Mouse (Mus musculus) gastrocnemius, postnatal 14 days (tissue): ENCODE results near the gene Hnrnpl. TPM values are rescaled to one million over a fixed set of nuclear protein-coding genes. Genes with fewer than 3 reads are reported as not detected.

Experiments used
- DNase-seq: peaks from one replicate; pipeline ENCODE4 v3.0.0; 2021; ENCODE audit warnings: mixed read lengths
- intact Hi-C: fragments of 180-260 bp; cut with DNase I; formaldehyde crosslinking; loops from one replicate; pipeline ENCODE4 v1.15.1; 2025; ENCODE audit warnings: low total_unique reads
- total RNA-seq, 2 experiments: library from RNA; stranded (reverse); gene quantifications; 2 replicates each; pipeline ENCODE4 v1.2.3; 2021

Gene Hnrnpl
- total RNA-seq, 2 experiments from 2014 or later, result 158 to 189 TPM

GRCm38 (mm10) chr7:28788307-28789195 is 19.8 kb upstream of the Hnrnpl start, which contains the start of gene Rinl:
TSS of gene Rinl (plus strand) at chr7:28788969.
- DNase-seq, result no peak
- intact Hi-C loops, result loop anchor here (5.0 kb wide), 1 partner anchor 69 kb away; no protein-coding TSS in a partner anchor

- DNase-seq, result no peak
- intact Hi-C loops, result loop anchor here (5.0 kb wide), 1 partner anchor 68 kb away; no protein-coding TSS in a partner anchor
Measured at GRCm38 (mm10) chr7:28789235-28789634, 19.1 kb upstream of the Hnrnpl start.

- intact Hi-C loops, result loop anchor here (10.0 kb wide), 1 partner anchor 105 kb away; no protein-coding TSS in a partner anchor
- no peak for DNase-seq
Measured at GRCm38 (mm10) chr7:28790066-28790806, 18.1 kb upstream of the Hnrnpl start.

GRCm38 (mm10) chr7:28791706-28792105 is 16.6 kb upstream of the Hnrnpl start:
- intact Hi-C loops, result loop anchor here (10.0 kb wide), 1 partner anchor 103 kb away; no protein-coding TSS in a partner anchor
- no peak for DNase-seq

- intact Hi-C loops, result loop anchor here (10.0 kb wide), 1 partner anchor 102 kb away; no protein-coding TSS in a partner anchor
Measured at GRCm38 (mm10) chr7:28792391-28793185, 15.8 kb upstream of the Hnrnpl start.

GRCm38 (mm10) chr7:28793834-28794233 is 14.5 kb upstream of the Hnrnpl start:
- intact Hi-C loops, result loop anchor here (10.0 kb wide), 1 partner anchor 101 kb away; no protein-coding TSS in a partner anchor
- DNase-seq, result no peak

More at GRCm38 (mm10) chr7:28792391-28793185, 15.8 kb upstream of the Hnrnpl start:
- DNase-seq, result no peak

GRCm38 (mm10) chr7:28794496-28794895 is 13.8 kb upstream of the Hnrnpl start:
- intact Hi-C loops, result loop anchor here (10.0 kb wide), 1 partner anchor 100 kb away; no protein-coding TSS in a partner anchor

GRCm38 (mm10) chr7:28795832-28796231 is 12.5 kb upstream of the Hnrnpl start:
- DNase-seq, result no peak
- intact Hi-C loops, result loop anchor here (5.0 to 10.0 kb wide), 2 partner anchors 71 to 99 kb away; no protein-coding TSS in a partner anchor

More at GRCm38 (mm10) chr7:28794496-28794895, 13.8 kb upstream of the Hnrnpl start:
- DNase-seq, result no peak

- intact Hi-C loops, result loop anchor here (5.0 to 10.0 kb wide), 2 partner anchors 71 to 98 kb away; no protein-coding TSS in a partner anchor
- DNase-seq, result peak; percentile 86
Measured at GRCm38 (mm10) chr7:28796562-28796975, 11.8 kb upstream of the Hnrnpl start.

- intact Hi-C loops, result loop anchor here (5.0 to 10.0 kb wide), 2 partner anchors 67 to 95 kb away; no protein-coding TSS in a partner anchor
- DNase-seq, result no peak
Measured at GRCm38 (mm10) chr7:28799994-28800393, 8.3 kb upstream of the Hnrnpl start.

GRCm38 (mm10) chr7:28801451-28801850 is 6.9 kb upstream of the Hnrnpl start:
- intact Hi-C loops, result no loop called here
- DNase-seq, result no peak

- intact Hi-C loops, result no loop called here
- no peak for DNase-seq
Measured at GRCm38 (mm10) chr7:28801901-28802670, 6.3 kb upstream of the Hnrnpl start.

GRCm38 (mm10) chr7:28802846-28803588 is 5.3 kb upstream of the Hnrnpl start:
- intact Hi-C loops, result no loop called here
- no peak for DNase-seq

GRCm38 (mm10) chr7:28803756-28804155 is 4.6 kb upstream of the Hnrnpl start:
- no peak for DNase-seq
- intact Hi-C loops, result no loop called here

GRCm38 (mm10) chr7:28806869-28807268 is 1.5 kb upstream of the Hnrnpl start:
- no peak for DNase-seq
- intact Hi-C loops, result no loop called here

GRCm38 (mm10) chr7:28807641-28808220 is 610 bp upstream of the Hnrnpl start:
- DNase-seq, result no peak
- intact Hi-C loops, result no loop called here

GRCm38 (mm10) chr7:28808957-28809393 is 634 bp downstream of the Hnrnpl start:
- intact Hi-C loops, result no loop called here
- DNase-seq, result peak; percentile 97
